Mouse (Mus musculus) liver, embryonic 13.5 days (tissue): Measurements from ENCODE around the gene Exo1. TPM values are rescaled to one million over a fixed set of nuclear protein-coding genes. Genes with fewer than 3 reads are reported as not detected.

Experiments used
- ATAC-seq: fragments of 200-750 bp; cut with Nextera tagmentation; 2 replicates; pipeline ENCODE4 v1.8.0; 2017; ENCODE audit warnings: low read depth, mild to moderate bottlenecking, moderate number of reproducible peaks, moderate library complexity
- DNase-seq: peaks from one replicate; pipeline ENCODE4 v3.0.0; 2022
- H3K27ac ChIP-seq: fragments of 300-500 bp; sonication (generic); 2 replicates; pipeline ENCODE4 v1.5.1; 2015; ENCODE audit warnings: moderate library complexity, mild to moderate bottlenecking, inconsistent platforms
- H3K27me3 ChIP-seq: fragments of 300-500 bp; sonication (generic); 2 replicates; pipeline ENCODE4 v1.6.1; 2015; ENCODE audit warnings: mild to moderate bottlenecking, inconsistent platforms
- H3K36me3 ChIP-seq: fragments of 300-500 bp; sonication (generic); 2 replicates; pipeline ENCODE4 v1.6.1; 2015; ENCODE audit warnings: mild to moderate bottlenecking, inconsistent platforms
- H3K4me1 ChIP-seq: fragments of 300-500 bp; sonication (generic); replicated peaks from 2 replicates; pipeline ENCODE4 v1.6.1; 2015; ENCODE audit warnings: inconsistent platforms
- H3K4me2 ChIP-seq: fragments of 300-500 bp; sonication (generic); 2 replicates; pipeline ENCODE4 v1.6.1; 2015; ENCODE audit warnings: inconsistent platforms, mild to moderate bottlenecking, moderate library complexity
- H3K4me3 ChIP-seq: fragments of 300-500 bp; sonication (generic); replicated peaks from 2 replicates; pipeline ENCODE4 v1.5.1; 2015; ENCODE audit warnings: mild to moderate bottlenecking, inconsistent platforms
- H3K9ac ChIP-seq: fragments of 300-500 bp; sonication (generic); 2 replicates; pipeline ENCODE4 v1.6.1; 2015; ENCODE audit warnings: mild to moderate bottlenecking, inconsistent platforms
- H3K9me3 ChIP-seq: fragments of 300-500 bp; sonication (generic); replicated peaks from 2 replicates; pipeline ENCODE4 v1.6.1; 2016; ENCODE audit warnings: inconsistent platforms
- WGBS: fragments of 180-500 bp; shearing (Covaris S2); methylation state at CpG from one replicate; pipeline ENCODE4 v1.1.7; 2015; ENCODE audit not compliant: insufficient replicate concordance; 5-methylcytosine and 5-hydroxymethylcytosine counted together
- polyA plus RNA-seq: library from polyadenylated mRNA; unstranded; fragments of >200 nt; fragmentation: Nextera tagmentation; extraction: Ambion mirVana; gene quantifications from 2 replicates; pipeline ENCODE4 v1.2.1, GENCODE M21; 2015

Gene Exo1
- polyA plus RNA-seq, 1 experiment from 2014 or later, result 55.8 TPM

DNA sequence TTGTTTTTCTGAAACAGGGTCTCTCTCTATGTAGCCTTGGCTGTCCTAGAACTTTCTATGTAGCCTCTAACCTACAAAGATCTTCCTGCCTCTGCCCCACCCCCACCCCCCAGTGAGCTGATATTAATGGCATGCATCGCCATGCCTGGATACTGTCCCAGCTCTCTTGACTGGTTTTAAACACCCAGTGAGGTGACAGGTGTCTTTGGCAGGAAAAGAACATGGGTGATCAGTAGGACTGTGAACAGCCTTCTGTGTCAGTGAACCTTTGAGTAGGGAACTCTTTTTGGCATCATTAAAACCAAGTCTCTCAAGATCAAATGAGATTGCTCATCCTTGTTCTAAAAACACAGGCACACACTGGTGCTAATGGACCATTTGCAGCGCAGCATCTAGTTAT lies 81.4 kb downstream of the Exo1 start:
- no peaks in the 10 kb centered on the region for H3K36me3 ChIP-seq
- no peaks in the 10 kb centered on the region for H3K9me3 ChIP-seq
- no peak for DNase-seq
- no peaks in the 10 kb centered on the region for H3K4me1 ChIP-seq
- H3K27ac ChIP-seq, result no peak overlapping the region
- no peak overlapping the region for H3K4me3 ChIP-seq
- no peak overlapping the region for H3K9ac ChIP-seq
- WGBS, result 62% methylated on average over 2 of the region's 2 CpGs
- ATAC-seq, result no peak
- no peaks in the 10 kb centered on the region for H3K27me3 ChIP-seq
- no peak overlapping the region for H3K4me2 ChIP-seq

Other genes with a start within 250 kb of the Exo1 start
- gene Opn3, start 187.8 kb upstream of the Exo1 start, polyA plus RNA-seq, result 1.5 and 1.9 TPM in 2 replicates
- gene Chml, start 187.7 kb upstream of the Exo1 start, polyA plus RNA-seq, result 0.62 and 1.1 TPM in 2 replicates
- not detected in 2 replicates for gene Wdr64, start 182.0 kb upstream of the Exo1 start, polyA plus RNA-seq
- gene Gm38100, start 39.7 kb downstream of the Exo1 start, polyA plus RNA-seq, result 0.08 TPM in 1 of 2 replicates, not detected in the other
- 0.30 and 0.65 TPM in 2 replicates for gene Rbm8a2, start 98.5 kb downstream of the Exo1 start, polyA plus RNA-seq